Mouse (Mus musculus) kidney, adult 11 months (tissue): ENCODE data around the gene Zmynd11.

Source experiments
- DNase-seq: peaks from one replicate; pipeline ENCODE4 v3.0.0; 2022

Zmynd11 gene

GRCm38 (mm10) chr13:9653018-9653417, 112.1 kb downstream of the Zmynd11 start:
- no peak for DNase-seq

- DNase-seq = no peak
These were observed 114.5 kb downstream of the Zmynd11 start for GRCm38 (mm10) chr13:9650580-9650979.

- no peak for DNase-seq
These were observed 115.2 kb downstream of the Zmynd11 start for GRCm38 (mm10) chr13:9649894-9650293.

GRCm38 (mm10) chr13:9648716-9649115, 116.4 kb downstream of the Zmynd11 start:
- no peak for DNase-seq

- no peak for DNase-seq
These were observed 127.2 kb downstream of the Zmynd11 start for GRCm38 (mm10) chr13:9637949-9638348.

GRCm38 (mm10) chr13:9636505-9636904, 128.6 kb downstream of the Zmynd11 start:
- DNase-seq = no peak

- no peak for DNase-seq
These were observed 129.2 kb downstream of the Zmynd11 start for GRCm38 (mm10) chr13:9635951-9636350.
